Mouse (Mus musculus): ENCODE data around the gene Pigm. TPM values are rescaled to one million over a fixed set of nuclear protein-coding genes. Genes with fewer than 3 reads are reported as not detected.

Pigm gene
- total and polyA plus RNA-seq, 3 experiments, result 10.6 to 28.3 (median 19.2) TPM

DNA sequence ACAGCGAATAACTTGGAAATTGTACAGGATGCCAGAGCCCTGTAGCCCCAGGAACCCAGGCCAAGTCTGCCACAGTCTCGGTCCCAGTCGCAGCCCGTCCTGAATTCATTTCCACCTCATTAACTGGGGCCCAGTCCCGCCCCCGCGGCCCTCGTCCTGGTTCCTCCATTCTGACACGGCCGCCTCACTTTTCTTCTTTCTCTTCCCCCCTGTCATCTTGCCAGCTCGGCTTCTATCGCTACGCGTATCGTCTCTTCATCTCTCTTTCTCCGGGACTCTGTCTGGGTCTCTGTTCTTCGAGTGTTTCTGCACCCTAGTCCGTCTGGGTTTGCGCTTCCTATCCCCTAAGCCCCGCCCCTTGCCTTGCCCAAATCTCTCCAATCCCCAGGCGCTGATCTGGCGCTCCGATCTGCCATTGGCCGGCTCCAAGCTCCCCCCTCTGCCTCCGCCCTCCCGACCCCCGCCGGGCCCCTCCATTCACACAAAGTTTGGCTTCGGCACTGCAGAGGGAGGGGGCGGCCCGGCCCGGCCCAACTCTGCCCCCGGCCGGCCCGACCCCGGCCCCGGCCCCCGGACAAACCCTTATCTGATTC is 35.5 kb upstream of the Pigm start, which contains the start of gene Kcnj10:
Gene Kcnj10, plus strand, starts transcription at position 482 of the 593 bp plus-strand sequence.
- TF ChIP-seq GATA1 (IDR thresholded peaks at IDR 0.05; ENCODE audit: borderline replicate concordance, low read length) (no peak), CTCF (IDR thresholded peaks at IDR 0.05; ENCODE audit: low read depth, low read length) (no peak), POLR2AphosphoS5 (IDR thresholded peaks at IDR 0.05; ENCODE audit: insufficient replicate concordance, low read depth, low read length) (no peak)
- Histone ChIP-seq H3K36me3 (replicated peaks) (no peaks in the 10 kb centered on the region), H3K4me3 (ENCODE audit: low read depth, low read length) (no peak within 1 kb of the TSS), H3K4me1 (ENCODE audit: insufficient read depth, low read depth, low read length) (no peaks in the 10 kb centered on the region), H3K27me3 (ENCODE audit: insufficient read depth, low read length) (peaks cover 2% of the 10 kb centered on the region; the same call in 1 of the 2 replicates), H3K9me3 (replicated peaks) (no peaks in the 10 kb centered on the region)
- no peak for DNase-seq (ENCODE audit: low spot score)
- no peak for ATAC-seq (ENCODE audit: extremely low read depth, insufficient number of reproducible peaks, low FRiP score, poor library complexity, severe bottlenecking)

GRCm38 (mm10) chr1:172341386-172341785 is 35.0 kb upstream of the Pigm start:
- peaks cover 7% of the 10 kb centered on the region; the same call in 1 of the 2 replicates for H3K27me3 ChIP-seq (ENCODE audit: insufficient read depth, low read length)
- ATAC-seq (ENCODE audit: extremely low read depth, insufficient number of reproducible peaks, low FRiP score, poor library complexity, severe bottlenecking) (no peak), DNase-seq (ENCODE audit: low spot score) (no peak)
- H3K9me3 ChIP-seq (replicated peaks), result no peaks in the 10 kb centered on the region
- no peaks in the 10 kb centered on the region for H3K4me1 ChIP-seq (ENCODE audit: insufficient read depth, low read depth, low read length)
- H3K4me3 ChIP-seq (ENCODE audit: low read depth, low read length), result no peak overlapping the region
- H3K36me3 ChIP-seq (replicated peaks), result no peaks in the 10 kb centered on the region
- TF ChIP-seq CTCF (IDR thresholded peaks at IDR 0.05; ENCODE audit: low read depth, low read length), result no peak
- no peak for TF ChIP-seq GATA1 (IDR thresholded peaks at IDR 0.05; ENCODE audit: borderline replicate concordance, low read length)
- no peak for TF ChIP-seq GATA2 (IDR thresholded peaks at IDR 0.05; ENCODE audit: borderline replicate concordance, low read depth, low read length)
- TF ChIP-seq TAL1 (conservative IDR thresholded peaks at IDR 0.05; ENCODE audit: low read depth, low read length), result no peak
- no peak for TF ChIP-seq POLR2AphosphoS5 (IDR thresholded peaks at IDR 0.05; ENCODE audit: insufficient replicate concordance, low read depth, low read length)

DNA sequence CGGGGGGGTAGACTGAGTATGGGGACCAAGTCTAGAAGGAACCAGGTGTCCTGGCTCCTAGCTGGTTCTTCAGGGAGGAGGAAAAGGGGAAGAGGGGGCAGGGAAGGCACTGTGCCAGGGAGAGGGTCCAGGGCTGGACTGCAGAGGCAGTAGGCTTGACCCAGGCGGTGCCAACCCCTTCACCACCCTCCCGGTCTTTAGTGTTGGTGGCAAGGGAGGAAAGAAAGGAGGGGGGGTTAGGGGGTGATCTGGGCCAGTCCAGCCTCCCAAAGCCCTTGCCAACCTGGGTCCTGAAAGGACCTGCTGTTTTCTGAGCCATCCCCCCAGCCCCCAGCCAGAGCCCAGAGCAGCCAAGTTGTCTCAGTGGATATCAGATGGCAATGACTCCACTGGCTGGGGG is 33.6 kb upstream of the Pigm start:
- Histone ChIP-seq H3K36me3 (replicated peaks) (no peaks in the 10 kb centered on the region), H3K27me3 (ENCODE audit: insufficient read depth, low read length) (peaks cover 7% of the 10 kb centered on the region; the same call in 1 of the 2 replicates), H3K4me3 (ENCODE audit: low read depth, low read length) (no peak overlapping the region), H3K4me1 (ENCODE audit: insufficient read depth, low read depth, low read length) (no peaks in the 10 kb centered on the region), H3K9me3 (replicated peaks) (no peaks in the 10 kb centered on the region)
- no peak for TF ChIP-seq POLR2AphosphoS5 (IDR thresholded peaks at IDR 0.05; ENCODE audit: insufficient replicate concordance, low read depth, low read length)
- TF ChIP-seq GATA1 (IDR thresholded peaks at IDR 0.05; ENCODE audit: borderline replicate concordance, low read length), result no peak
- no peak for TF ChIP-seq GATA2 (IDR thresholded peaks at IDR 0.05; ENCODE audit: borderline replicate concordance, low read depth, low read length)
- no peak for TF ChIP-seq TAL1 (conservative IDR thresholded peaks at IDR 0.05; ENCODE audit: low read depth, low read length)
- no peak for TF ChIP-seq CTCF (IDR thresholded peaks at IDR 0.05; ENCODE audit: low read depth, low read length)
- DNase-seq (ENCODE audit: low spot score) (no peak), ATAC-seq (ENCODE audit: extremely low read depth, insufficient number of reproducible peaks, low FRiP score, poor library complexity, severe bottlenecking) (no peak)

GRCm38 (mm10) chr1:172343914-172344313 is 32.4 kb upstream of the Pigm start:
- Histone ChIP-seq H3K4me1 (ENCODE audit: insufficient read depth, low read depth, low read length) (no peaks in the 10 kb centered on the region), H3K4me3 (ENCODE audit: low read depth, low read length) (no peak overlapping the region), H3K27me3 (ENCODE audit: insufficient read depth, low read length) (peaks cover 8% of the 10 kb centered on the region; the same call in 1 of the 2 replicates), H3K9me3 (replicated peaks) (no peaks in the 10 kb centered on the region), H3K36me3 (replicated peaks) (no peaks in the 10 kb centered on the region)
- DNase-seq (ENCODE audit: low spot score), result no peak
- TF ChIP-seq CTCF (IDR thresholded peaks at IDR 0.05; ENCODE audit: low read depth, low read length) (no peak), GATA1 (IDR thresholded peaks at IDR 0.05; ENCODE audit: borderline replicate concordance, low read length) (no peak), TAL1 (conservative IDR thresholded peaks at IDR 0.05; ENCODE audit: low read depth, low read length) (no peak), GATA2 (IDR thresholded peaks at IDR 0.05; ENCODE audit: borderline replicate concordance, low read depth, low read length) (no peak), POLR2AphosphoS5 (IDR thresholded peaks at IDR 0.05; ENCODE audit: insufficient replicate concordance, low read depth, low read length) (no peak)
- no peak for ATAC-seq (ENCODE audit: extremely low read depth, insufficient number of reproducible peaks, low FRiP score, poor library complexity, severe bottlenecking)

DNA sequence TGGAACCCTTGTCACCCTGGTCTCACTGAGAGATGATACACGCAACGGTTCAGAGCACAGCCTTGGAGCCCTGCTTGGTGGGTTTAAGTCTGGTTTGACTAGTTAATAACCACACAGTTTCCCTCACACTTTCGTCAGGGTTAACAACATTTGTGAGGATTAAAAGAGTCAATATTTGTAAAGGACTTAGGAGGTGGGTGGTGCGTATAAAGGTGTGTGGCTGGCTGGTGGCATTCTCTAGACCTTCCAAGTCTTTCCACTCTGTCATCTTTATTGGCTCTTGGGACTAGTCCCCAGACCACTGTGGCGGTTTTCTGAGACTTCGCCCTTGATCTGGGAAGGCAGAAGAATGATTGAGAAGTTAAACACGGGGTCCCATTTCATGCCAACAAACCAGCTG is 31.5 kb upstream of the Pigm start:
- H3K36me3 ChIP-seq (replicated peaks), result no peaks in the 10 kb centered on the region
- H3K27me3 ChIP-seq (ENCODE audit: insufficient read depth, low read length), result peaks cover 10% of the 10 kb centered on the region
- TF ChIP-seq GATA2 (IDR thresholded peaks at IDR 0.05; ENCODE audit: borderline replicate concordance, low read depth, low read length) (no peak), TAL1 (conservative IDR thresholded peaks at IDR 0.05; ENCODE audit: low read depth, low read length) (no peak), CTCF (IDR thresholded peaks at IDR 0.05; ENCODE audit: low read depth, low read length) (no peak), POLR2AphosphoS5 (IDR thresholded peaks at IDR 0.05; ENCODE audit: insufficient replicate concordance, low read depth, low read length) (no peak), GATA1 (IDR thresholded peaks at IDR 0.05; ENCODE audit: borderline replicate concordance, low read length) (no peak)
- H3K4me1 ChIP-seq (ENCODE audit: insufficient read depth, low read depth, low read length), result no peaks in the 10 kb centered on the region
- no peak for DNase-seq (ENCODE audit: low spot score)
- H3K9me3 ChIP-seq (replicated peaks), result no peaks in the 10 kb centered on the region
- H3K4me3 ChIP-seq (ENCODE audit: low read depth, low read length), result no peak overlapping the region
- ATAC-seq (ENCODE audit: extremely low read depth, insufficient number of reproducible peaks, low FRiP score, poor library complexity, severe bottlenecking), result no peak

DNA sequence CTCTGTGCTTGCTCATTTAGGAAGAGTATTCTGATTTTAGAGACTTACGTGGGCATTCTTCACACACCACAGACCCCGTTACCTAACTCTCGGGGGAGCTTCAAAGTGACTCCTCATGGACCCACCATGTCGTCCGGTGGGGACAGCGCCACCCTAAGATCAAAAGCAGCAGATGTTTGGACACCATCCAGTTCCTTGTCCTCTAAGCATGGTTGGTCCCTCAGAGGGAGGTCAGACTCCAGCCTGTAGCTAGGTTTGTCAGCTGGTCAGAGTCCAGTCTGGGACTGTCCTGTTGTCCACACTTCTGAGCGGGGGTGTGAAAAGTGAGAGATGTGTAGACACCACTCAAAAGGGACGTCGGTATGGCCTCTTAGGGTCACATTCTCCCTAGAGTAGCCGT is 29.6 kb upstream of the Pigm start:
- Histone ChIP-seq H3K27me3 (ENCODE audit: insufficient read depth, low read length) (peaks cover 22% of the 10 kb centered on the region), H3K4me1 (ENCODE audit: insufficient read depth, low read depth, low read length) (no peaks in the 10 kb centered on the region), H3K36me3 (replicated peaks) (no peaks in the 10 kb centered on the region), H3K9me3 (replicated peaks) (no peaks in the 10 kb centered on the region), H3K4me3 (ENCODE audit: low read depth, low read length) (no peak overlapping the region)
- no peak for ATAC-seq (ENCODE audit: extremely low read depth, insufficient number of reproducible peaks, low FRiP score, poor library complexity, severe bottlenecking)
- TF ChIP-seq GATA1 (IDR thresholded peaks at IDR 0.05; ENCODE audit: borderline replicate concordance, low read length) (no peak), CTCF (IDR thresholded peaks at IDR 0.05; ENCODE audit: low read depth, low read length) (no peak), TAL1 (conservative IDR thresholded peaks at IDR 0.05; ENCODE audit: low read depth, low read length) (no peak), POLR2AphosphoS5 (IDR thresholded peaks at IDR 0.05; ENCODE audit: insufficient replicate concordance, low read depth, low read length) (no peak), GATA2 (IDR thresholded peaks at IDR 0.05; ENCODE audit: borderline replicate concordance, low read depth, low read length) (no peak)
- no peak for DNase-seq (ENCODE audit: low spot score)
